Mouse (Mus musculus) heart, embryonic 14.5 days (tissue): Measurements from ENCODE around the gene Slc25a33. TPM values are rescaled to one million over a fixed set of nuclear protein-coding genes. Genes with fewer than 3 reads are reported as not detected.

ENCODE experiments used
- ATAC-seq: fragments of 200-750 bp; cut with Nextera tagmentation; 2 replicates; pipeline ENCODE4 v1.8.0; 2017; ENCODE audit warnings: low read depth, moderate TSS enrichment; ENCODE audit not compliant: insufficient number of reproducible peaks, insufficient read depth, low FRiP score
- H3K27ac ChIP-seq, 2 experiments: fragments of 200-500 bp in 1 of 2; fragments of 300-500 bp in 1 of 2; sonication (generic) in 1 of 2; replicated peaks in 1 of 2; 2 replicates each; pipeline ENCODE4 v1.5.1; 2012 to 2014; ENCODE audit warnings: low read depth in 2 of 2, low read length in 2 of 2, control low read depth in 1 of 2, mild to moderate bottlenecking in 1 of 2, mixed read lengths in 1 of 2; ENCODE audit not compliant: control insufficient read depth in 1 of 2, insufficient read depth in 1 of 2
- H3K27me3 ChIP-seq: fragments of 300-500 bp; sonication (generic); 2 replicates; pipeline ENCODE4 v1.6.1; 2014; ENCODE audit warnings: mild to moderate bottlenecking, low read length, control low read depth; ENCODE audit not compliant: control insufficient read depth, insufficient read depth
- H3K36me3 ChIP-seq: fragments of 300-500 bp; sonication (generic); 2 replicates; pipeline ENCODE4 v1.6.1; 2014; ENCODE audit warnings: mild to moderate bottlenecking, control low read depth, low read length, mixed read lengths; ENCODE audit not compliant: control insufficient read depth, insufficient read depth
- H3K4me1 ChIP-seq, 2 experiments: fragments of 200-500 bp in 1 of 2; fragments of 300-500 bp in 1 of 2; sonication (generic) in 1 of 2; 2 replicates each; pipeline ENCODE4 v1.6.1; 2012 to 2014; ENCODE audit warnings: low read length in 2 of 2, control low read depth in 1 of 2, mixed read lengths in 1 of 2; ENCODE audit not compliant: control insufficient read depth in 2 of 2, insufficient read depth in 2 of 2
- H3K4me2 ChIP-seq: fragments of 300-500 bp; sonication (generic); 2 replicates; pipeline ENCODE4 v1.6.1; 2014; ENCODE audit warnings: mild to moderate bottlenecking, low read length
- H3K4me3 ChIP-seq, 2 experiments: fragments of 200-500 bp in 1 of 2; fragments of 300-500 bp in 1 of 2; sonication (generic) in 1 of 2; 2 replicates each; pipeline ENCODE4 v1.5.1; 2012 to 2014; ENCODE audit warnings: low read length in 2 of 2, mild to moderate bottlenecking in 2 of 2, control low read depth in 1 of 2, low read depth in 1 of 2, moderate library complexity in 1 of 2; ENCODE audit not compliant: control insufficient read depth in 1 of 2, insufficient read depth in 1 of 2
- H3K9ac ChIP-seq: fragments of 300-500 bp; sonication (generic); 2 replicates; pipeline ENCODE4 v1.6.1; 2014; ENCODE audit warnings: mild to moderate bottlenecking, low read length
- H3K9me3 ChIP-seq: fragments of 300-500 bp; sonication (generic); 2 replicates; pipeline ENCODE4 v1.6.1; 2016; ENCODE audit warnings: low read length, control low read depth; ENCODE audit not compliant: control insufficient read depth
- WGBS: fragments of 180-500 bp; shearing (Covaris S2); extraction: QIAGEN DNeasy Blood & Tissue Kit; methylation state at CpG from one replicate; pipeline ENCODE4 v1.1.7; 2014; 5-methylcytosine and 5-hydroxymethylcytosine counted together
- polyA plus RNA-seq: library from polyadenylated mRNA; unstranded; fragments of >200 nt; fragmentation: Nextera tagmentation; extraction: Ambion mirVana; gene quantifications from 2 replicates; pipeline ENCODE4 v1.2.1, GENCODE M21; 2014

The Slc25a33 gene
- polyA plus RNA-seq, 1 experiment from 2014 or later, result 5.9 TPM

DNA sequence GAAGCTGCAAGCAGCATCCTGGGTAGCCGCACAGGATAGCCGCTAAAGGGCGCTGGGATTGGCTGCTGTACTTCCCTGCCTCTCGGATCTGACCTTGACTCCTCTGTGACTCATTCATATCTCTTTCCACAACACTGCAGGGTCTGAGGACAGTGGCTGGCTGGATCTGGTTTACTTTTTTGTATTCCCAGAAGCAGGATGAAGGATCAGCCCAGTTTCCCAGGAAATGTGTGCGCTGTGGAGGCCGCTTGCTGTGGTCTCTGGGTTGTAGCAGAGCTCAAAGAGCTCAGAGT is 26.0 kb upstream of the Slc25a33 start:
- no peak overlapping the region for H3K9ac ChIP-seq
- H3K4me1 ChIP-seq, result peaks cover 7 to 13% of the 10 kb centered on the region in 2 experiments
- H3K36me3 ChIP-seq, result no peaks in the 10 kb centered on the region
- H3K27me3 ChIP-seq, result no peaks in the 10 kb centered on the region
- no peak overlapping the region for H3K27ac ChIP-seq
- H3K4me3 ChIP-seq, result no peak overlapping the region
- 63% methylated on average over 6 of the region's 6 CpGs for WGBS
- ATAC-seq, result no peak
- no peak overlapping the region for H3K4me2 ChIP-seq
- H3K9me3 ChIP-seq, result no peaks in the 10 kb centered on the region

DNA sequence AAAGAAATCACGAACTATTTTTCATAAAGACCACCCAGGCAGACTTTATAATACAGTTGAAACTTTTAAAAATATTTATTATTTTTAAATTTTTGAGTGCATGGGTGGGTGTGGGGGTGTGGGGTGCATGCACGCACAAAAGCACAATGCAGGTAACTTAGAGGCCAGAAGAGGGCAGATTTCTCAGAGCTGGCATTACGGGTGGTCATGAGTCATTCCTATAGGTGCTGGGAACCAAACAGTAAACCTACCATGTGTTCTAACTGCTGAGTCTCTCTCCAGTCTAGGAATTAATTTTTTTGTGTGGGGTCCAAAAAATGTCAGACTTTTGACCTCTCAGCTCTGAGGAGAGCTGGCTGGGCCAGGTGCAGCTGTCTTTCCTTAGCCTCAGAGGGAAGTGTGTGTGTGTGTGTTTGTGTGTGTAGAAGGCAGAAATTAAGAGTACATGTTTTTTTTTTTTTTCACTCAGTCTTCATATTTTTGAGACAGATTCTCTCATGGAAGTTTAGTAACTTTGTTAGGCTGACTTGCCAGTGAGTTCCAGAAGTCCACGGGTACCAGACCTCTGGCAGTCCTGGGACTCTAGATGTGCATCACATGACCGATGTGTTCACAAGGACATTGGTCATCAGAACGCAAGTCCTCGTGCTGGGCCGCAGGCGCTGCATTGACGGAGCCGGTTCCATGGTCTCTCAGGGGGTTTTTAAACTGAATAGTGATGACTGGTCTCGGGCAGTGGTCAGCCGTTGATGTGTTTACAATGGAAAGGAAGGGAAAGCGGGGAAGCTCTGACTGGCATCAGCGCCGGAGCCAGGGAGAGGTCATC is 25.5 kb upstream of the Slc25a33 start:
- WGBS, result 82% methylated on average over 16 of the region's 16 CpGs
- Histone ChIP-seq H3K9ac (no peak overlapping the region), H3K4me1 (peaks cover 7 to 13% of the 10 kb centered on the region in 2 experiments), H3K4me2 (no peak overlapping the region), H3K27ac (no peak overlapping the region), H3K4me3 (no peak overlapping the region), H3K27me3 (no peaks in the 10 kb centered on the region), H3K9me3 (no peaks in the 10 kb centered on the region), H3K36me3 (no peaks in the 10 kb centered on the region)
- no peak for ATAC-seq

DNA sequence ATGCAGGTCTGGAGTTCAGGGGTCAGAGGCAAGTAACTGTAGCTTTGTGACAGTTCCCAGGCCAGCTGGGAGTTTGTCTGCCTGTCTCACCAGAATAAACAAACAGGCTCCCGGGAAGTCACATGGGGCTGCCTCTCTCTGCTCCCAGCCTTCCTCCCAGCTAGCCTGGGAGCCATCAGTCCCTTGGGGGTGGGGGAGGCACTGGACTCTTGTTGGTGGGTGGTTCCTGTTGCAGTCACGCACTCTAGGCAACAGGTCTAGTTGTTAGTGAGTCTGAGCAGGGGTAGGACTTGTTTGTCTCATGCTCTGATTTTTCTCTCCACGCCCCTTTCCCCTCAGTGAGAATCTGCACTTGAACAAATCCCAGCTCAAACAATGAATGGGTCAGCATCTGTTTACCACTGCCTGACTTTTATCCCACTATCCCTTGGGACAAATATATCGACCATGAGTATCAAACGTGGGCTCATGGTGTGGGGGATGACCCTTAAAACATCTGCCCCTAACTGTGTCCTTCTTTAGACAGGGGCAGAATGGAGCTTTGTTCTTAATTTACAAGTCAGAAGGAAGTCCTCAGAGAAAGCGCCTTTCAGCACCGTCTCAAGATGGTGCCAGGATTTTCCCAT is 24.7 kb upstream of the Slc25a33 start:
- ATAC-seq, result no peak
- Histone ChIP-seq H3K4me3 (no peak overlapping the region), H3K27ac (no peak overlapping the region), H3K36me3 (no peaks in the 10 kb centered on the region), H3K9me3 (no peaks in the 10 kb centered on the region), H3K4me1 (peaks cover 7 to 13% of the 10 kb centered on the region in 2 experiments), H3K4me2 (no peak overlapping the region), H3K27me3 (no peaks in the 10 kb centered on the region), H3K9ac (no peak overlapping the region)
- WGBS, result 48% methylated on average over 7 of the region's 7 CpGs

DNA sequence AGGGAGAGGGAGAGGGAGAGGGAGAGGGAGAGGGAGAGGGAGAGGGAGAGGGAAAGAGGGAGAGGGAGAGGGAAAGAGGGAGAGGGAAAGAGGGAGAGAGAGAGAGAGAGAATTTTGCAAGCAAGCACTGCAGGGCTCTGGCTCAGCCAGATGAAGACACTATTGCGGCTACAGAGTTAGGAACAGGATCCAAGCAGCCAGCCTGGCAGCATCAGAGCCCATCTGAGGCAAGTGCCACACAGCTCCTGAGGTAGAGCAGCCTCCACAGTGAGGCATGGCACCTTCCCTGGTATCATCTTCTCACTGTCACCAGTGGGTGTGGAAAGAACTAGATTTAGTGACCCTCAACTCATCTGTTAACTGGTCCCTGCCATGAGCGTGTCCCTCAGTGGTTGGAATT is 24.0 kb upstream of the Slc25a33 start:
- no peak overlapping the region for H3K27ac ChIP-seq
- 70% methylated on average over 2 of the region's 2 CpGs for WGBS
- ATAC-seq, result no peak

DNA sequence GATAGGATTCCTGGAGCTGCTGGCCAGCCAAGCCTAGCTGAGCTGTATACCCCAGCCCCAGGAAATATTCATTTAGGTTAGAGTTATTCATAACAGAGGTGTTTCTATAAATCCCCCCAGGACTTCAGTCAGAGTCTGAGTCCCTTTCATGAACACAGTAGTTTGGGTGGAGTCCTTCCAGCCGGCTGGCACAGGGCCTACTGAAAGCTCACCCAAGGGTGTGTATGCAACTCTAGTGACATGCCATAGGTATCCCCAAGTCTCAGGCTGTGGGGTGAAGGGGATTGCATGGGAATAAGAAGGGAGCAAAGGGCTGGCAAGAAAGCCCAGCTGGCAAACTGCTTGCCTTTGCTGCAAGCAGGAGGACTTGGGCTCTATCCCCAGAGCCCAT is 23.1 kb upstream of the Slc25a33 start:
- no peak for ATAC-seq

More for the DNA sequence above, 24.0 kb upstream of the Slc25a33 start:
- no peak overlapping the region for H3K4me3 ChIP-seq
- H3K36me3 ChIP-seq, result no peaks in the 10 kb centered on the region
- peaks cover 7 to 13% of the 10 kb centered on the region in 2 experiments for H3K4me1 ChIP-seq
- no peaks in the 10 kb centered on the region for H3K9me3 ChIP-seq
- H3K9ac ChIP-seq, result no peak overlapping the region
- H3K4me2 ChIP-seq, result no peak overlapping the region
- H3K27me3 ChIP-seq, result no peaks in the 10 kb centered on the region

DNA sequence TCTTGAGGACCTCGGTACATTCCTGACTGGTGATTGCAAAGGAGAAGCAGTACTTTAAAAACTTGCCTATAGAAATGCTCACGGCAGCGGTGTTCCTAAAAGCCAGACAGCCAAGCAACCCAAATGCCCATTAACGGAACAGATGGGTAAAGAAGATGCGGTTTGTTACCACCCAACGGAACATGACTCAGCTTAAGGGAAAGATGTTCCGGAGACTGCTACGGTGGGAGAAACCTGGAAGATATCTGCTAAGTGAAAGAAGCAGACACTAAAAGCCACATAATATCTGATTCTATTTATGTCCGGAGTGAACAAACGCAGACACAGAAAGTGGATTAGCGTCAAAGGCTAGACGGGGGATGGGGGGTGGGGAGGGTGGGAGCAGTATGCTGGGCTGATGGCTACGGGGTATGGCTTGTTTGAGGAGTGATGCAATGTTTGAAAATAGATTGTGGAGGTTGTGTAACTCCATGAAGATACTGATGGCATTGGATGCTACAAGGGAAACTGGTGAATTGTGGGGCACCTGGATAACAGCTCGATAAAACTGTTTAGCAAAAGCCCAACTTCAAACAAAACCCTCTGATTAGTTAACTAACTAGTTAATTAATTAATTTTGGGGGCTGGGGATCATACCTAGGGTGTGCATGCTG is 22.6 kb upstream of the Slc25a33 start:
- Histone ChIP-seq H3K27me3 (no peaks in the 10 kb centered on the region), H3K4me3 (no peak overlapping the region), H3K9me3 (no peaks in the 10 kb centered on the region), H3K27ac (no peak overlapping the region), H3K4me2 (peak overlapping the region; percentile 21; the same call in 1 of the 2 replicates), H3K36me3 (no peaks in the 10 kb centered on the region), H3K4me1 (peaks cover 12 to 13% of the 10 kb centered on the region in 2 experiments), H3K9ac (no peak overlapping the region)
- ATAC-seq, result no peak
- whole genome bisulfite sequencing, result 41% methylated on average over 14 of the region's 14 CpGs

More for the DNA sequence above, 23.1 kb upstream of the Slc25a33 start:
- Histone ChIP-seq H3K4me3 (no peak overlapping the region), H3K9me3 (no peaks in the 10 kb centered on the region), H3K4me1 (peaks cover 10 to 13% of the 10 kb centered on the region in 2 experiments), H3K9ac (no peak overlapping the region), H3K27me3 (no peaks in the 10 kb centered on the region), H3K36me3 (no peaks in the 10 kb centered on the region), H3K27ac (no peak overlapping the region), H3K4me2 (0 out of 2 replicates have a peak overlapping the region, but pooled peaks have one; percentile 21)
- 50% methylated on average over 1 of the region's 1 CpGs for WGBS

DNA sequence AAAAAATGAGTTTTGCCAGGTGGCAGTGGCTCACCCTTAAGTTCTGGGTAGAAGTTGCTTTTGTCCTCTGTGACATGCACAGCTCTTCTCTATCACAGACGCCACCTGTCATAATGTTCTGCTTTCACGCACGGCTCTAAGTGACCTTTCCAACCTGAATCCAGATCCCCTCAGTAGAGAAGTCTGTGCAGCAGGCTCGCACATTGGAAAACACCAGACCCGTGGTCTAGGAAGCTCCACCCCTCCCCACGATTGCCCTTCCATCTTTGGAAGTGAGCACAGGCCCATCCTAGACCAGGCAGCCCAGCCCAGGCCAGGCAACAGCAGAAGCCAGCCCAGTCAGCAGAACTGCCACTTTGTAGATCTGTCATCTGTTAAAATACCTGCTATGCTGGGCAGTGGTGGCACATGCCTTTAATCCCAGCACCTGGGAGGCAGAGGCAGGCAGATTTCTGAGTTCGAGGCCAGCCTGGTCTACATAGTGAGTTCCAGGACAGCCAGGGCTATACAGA is 20.9 kb upstream of the Slc25a33 start:
- H3K9me3 ChIP-seq, result no peaks in the 10 kb centered on the region
- 80% methylated on average over 7 of the region's 7 CpGs for WGBS
- H3K9ac ChIP-seq, result no peak overlapping the region
- no peak overlapping the region for H3K27ac ChIP-seq
- ATAC-seq, result no peak
- H3K4me1 ChIP-seq, result peaks cover 12 to 14% of the 10 kb centered on the region in 2 experiments
- H3K36me3 ChIP-seq, result no peaks in the 10 kb centered on the region
- no peaks in the 10 kb centered on the region for H3K27me3 ChIP-seq
- no peak overlapping the region for H3K4me2 ChIP-seq
- no peak overlapping the region for H3K4me3 ChIP-seq
